Mouse (Mus musculus) liver, embryonic 14.5 days (tissue): ENCODE results near the gene Asb7.

Source experiments
- CTCF ChIP-seq: IDR thresholded peaks from 2 replicates; pipeline ENCODE4 v1.5.1; 2016; ENCODE audit warnings: antibody characterized with exemption, low read depth, control low read depth
- EP300 ChIP-seq: IDR thresholded peaks from 2 replicates; pipeline ENCODE4 v1.6.1; 2016; ENCODE audit warnings: antibody characterized with exemption, low read depth

GRCm38 (mm10) chr7:66600126-66600525 lies 89.3 kb downstream of the Asb7 start:
- TF ChIP-seq CTCF (no peak), EP300 (no peak)
